Mouse (Mus musculus) embryonic fibroblast, embryonic 13.5 days (primary cell): Measurements from ENCODE around the gene Snrpd2. TPM values are rescaled to one million over a fixed set of nuclear protein-coding genes. Genes with fewer than 3 reads are reported as not detected.

Experiments used
- H3K27ac ChIP-seq: 2 replicates; pipeline ENCODE4 v1.5.1; 2012; ENCODE audit warnings: low read length, control low read depth, inconsistent platforms; ENCODE audit not compliant: insufficient read depth
- H3K4me1 ChIP-seq: 2 replicates; pipeline ENCODE4 v1.6.1; 2011; ENCODE audit warnings: low read length; ENCODE audit not compliant: control insufficient read depth, insufficient read depth
- H3K4me3 ChIP-seq: 2 replicates; pipeline ENCODE4 v1.5.1; 2011; ENCODE audit warnings: mild to moderate bottlenecking, control low read depth, low read length; ENCODE audit not compliant: insufficient read depth
- CTCF ChIP-seq: IDR thresholded peaks from 2 replicates; pipeline ENCODE4 v1.5.1; 2011; ENCODE audit warnings: mild to moderate bottlenecking, control low read depth, low read length, moderate library complexity, borderline replicate concordance; ENCODE audit not compliant: insufficient read depth
- POLR2A ChIP-seq: IDR thresholded peaks from 2 replicates; pipeline ENCODE4 v1.6.1; 2011; ENCODE audit warnings: low read depth, mild to moderate bottlenecking, control low read depth, low read length, moderate library complexity
- polyA plus RNA-seq: library from polyadenylated mRNA; stranded (reverse); fragments of >200 nt; gene quantifications from 2 replicates; pipeline ENCODE4 v1.2.4, GENCODE M21; 2011; ENCODE audit warnings: low read depth; ENCODE audit not compliant: missing spikeins, insufficient read length

The Snrpd2 gene
- polyA plus RNA-seq, 1 experiment, result 71.3 TPM

- H3K27ac ChIP-seq, result no peak overlapping the region
- TF ChIP-seq CTCF, result peak; percentile 48; the same call in 1 of the 2 replicates
- no peak for TF ChIP-seq POLR2A
- no peak overlapping the region; the same call in 1 of the 2 replicates for H3K4me3 ChIP-seq
- no peaks in the 10 kb centered on the region for H3K4me1 ChIP-seq
Measured at GRCm38 (mm10) chr7:19172874-19173273, 23.4 kb downstream of the Snrpd2 start.

DNA sequence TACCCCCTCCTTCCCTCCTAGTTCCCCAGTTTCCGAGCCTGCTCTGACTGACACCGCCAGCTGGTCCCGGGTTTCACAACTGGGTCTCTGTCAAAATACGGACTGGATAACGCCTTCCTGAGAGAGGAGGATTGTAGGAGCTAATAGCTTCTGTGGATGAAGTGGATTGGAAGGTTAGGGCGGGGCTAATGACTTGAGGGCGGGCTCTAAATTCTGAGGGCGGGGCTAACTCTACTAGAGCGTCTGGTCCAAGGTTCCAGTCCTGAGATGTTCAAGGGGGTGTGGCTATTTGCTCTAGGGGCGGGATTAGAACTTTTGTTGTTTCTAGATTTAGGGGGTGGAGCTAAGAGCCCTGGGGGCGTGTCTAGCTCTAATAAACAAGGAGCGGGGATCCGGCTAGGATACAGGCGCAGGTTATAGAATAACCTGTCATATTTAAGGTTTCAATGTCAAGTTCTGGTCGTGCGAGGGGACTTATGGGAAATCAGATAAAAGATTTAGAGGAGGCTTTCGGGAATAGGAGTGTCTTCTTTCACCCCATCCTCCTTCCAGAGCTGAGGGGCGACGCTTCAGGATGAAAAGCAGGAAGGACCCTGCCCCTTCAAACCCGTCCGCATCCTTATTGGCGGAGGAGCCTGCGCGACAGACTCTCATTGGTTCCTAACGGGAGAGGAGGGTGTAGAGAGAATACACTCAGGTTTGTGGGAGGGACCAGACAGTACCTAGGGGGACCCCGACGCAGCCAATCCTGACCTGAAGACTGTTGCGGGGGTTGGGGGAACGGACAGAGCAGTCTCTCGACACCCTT, 26.4 kb downstream of the Snrpd2 start, which contains the start of gene Eml2:
Gene Eml2, plus strand, starts transcription at position 714 of the 808 bp plus-strand sequence.
- TF ChIP-seq CTCF (no peak), POLR2A (no peak)
- no peak within 1 kb of the TSS for H3K4me3 ChIP-seq
- no peak within 1 kb of the TSS for H3K27ac ChIP-seq
- no peaks in the 10 kb centered on the region for H3K4me1 ChIP-seq

- no peaks in the 10 kb centered on the region for H3K4me1 ChIP-seq
- no peak overlapping the region for H3K27ac ChIP-seq
- TF ChIP-seq CTCF (no peak), POLR2A (no peak)
- H3K4me3 ChIP-seq, result no peak overlapping the region
Measured at GRCm38 (mm10) chr7:19176516-19176947, 27.0 kb downstream of the Snrpd2 start.

DNA sequence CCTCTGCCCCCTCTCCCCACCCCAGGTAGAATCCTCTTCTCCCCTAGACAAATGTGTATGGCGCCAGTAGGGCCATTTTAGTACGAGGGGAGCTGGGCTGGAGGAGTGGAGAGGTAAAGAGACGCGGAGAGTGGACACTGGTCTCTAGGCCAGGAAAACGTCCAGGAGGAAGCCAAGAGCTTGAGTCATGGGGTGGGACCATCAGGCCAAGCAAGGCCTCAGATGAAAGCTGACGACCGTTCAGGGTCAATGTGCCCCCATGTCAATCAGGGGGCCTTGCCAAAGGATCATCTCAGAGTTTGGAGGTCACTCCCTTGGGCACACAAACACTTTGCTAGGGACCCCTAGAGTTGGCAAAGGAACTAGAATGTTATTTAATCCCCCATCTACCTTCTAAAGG, 27.7 kb downstream of the Snrpd2 start:
- Histone ChIP-seq H3K4me1 (no peaks in the 10 kb centered on the region), H3K4me3 (no peak overlapping the region), H3K27ac (no peak overlapping the region)
- TF ChIP-seq POLR2A (no peak), CTCF (no peak)

GRCm38 (mm10) chr7:19178035-19178434, 28.5 kb downstream of the Snrpd2 start:
- no peak overlapping the region for H3K27ac ChIP-seq
- H3K4me3 ChIP-seq, result no peak overlapping the region
- no peak for TF ChIP-seq POLR2A
- no peak for TF ChIP-seq CTCF
- peaks cover 2% of the 10 kb centered on the region; the same call in 1 of the 2 replicates for H3K4me1 ChIP-seq

- Histone ChIP-seq H3K4me3 (peak overlapping the region; percentile 12; the same call in 1 of the 2 replicates), H3K27ac (no peak overlapping the region), H3K4me1 (peaks cover 2% of the 10 kb centered on the region; the same call in 1 of the 2 replicates)
- TF ChIP-seq POLR2A (no peak), CTCF (peak; percentile 39; the same call in 1 of the 2 replicates)
Measured at GRCm38 (mm10) chr7:19178443-19179092, 29.0 kb downstream of the Snrpd2 start.

- Histone ChIP-seq H3K4me1 (peaks cover 2% of the 10 kb centered on the region; the same call in 1 of the 2 replicates), H3K27ac (no peak overlapping the region), H3K4me3 (no peak overlapping the region)
- peak; percentile 86 for TF ChIP-seq CTCF
- no peak for TF ChIP-seq POLR2A
Measured at GRCm38 (mm10) chr7:19179173-19179572, 29.7 kb downstream of the Snrpd2 start.

- TF ChIP-seq POLR2A (no peak), CTCF (no peak)
- peaks cover 2% of the 10 kb centered on the region; the same call in 1 of the 2 replicates for H3K4me1 ChIP-seq
- H3K4me3 ChIP-seq, result no peak overlapping the region
- H3K27ac ChIP-seq, result no peak overlapping the region
Measured at GRCm38 (mm10) chr7:19179936-19180335, 30.4 kb downstream of the Snrpd2 start.

GRCm38 (mm10) chr7:19180862-19181429, 31.4 kb downstream of the Snrpd2 start:
- no peak for TF ChIP-seq CTCF
- peak; percentile 42; the same call in 1 of the 2 replicates for TF ChIP-seq POLR2A
- Histone ChIP-seq H3K4me3 (peak overlapping the region; percentile 51), H3K27ac (no peak overlapping the region), H3K4me1 (peaks cover 2% of the 10 kb centered on the region; the same call in 1 of the 2 replicates)
